Mouse (Mus musculus) intestine, embryonic 14.5 days (tissue): Measurements from ENCODE around the gene Slc35a5. TPM values are rescaled to one million over a fixed set of nuclear protein-coding genes. Genes with fewer than 3 reads are reported as not detected.

Experiments used
- ATAC-seq: fragments of 200-750 bp; cut with Nextera tagmentation; replicated peaks from 2 replicates; pipeline ENCODE4 v1.8.0; 2017; ENCODE audit warnings: low read depth, moderate number of reproducible peaks, moderate TSS enrichment, moderate library complexity; ENCODE audit not compliant: low FRiP score, low TSS enrichment
- DNase-seq: peaks from one replicate; pipeline ENCODE4 v3.0.0-alpha.2; 2018; ENCODE audit warnings: low spot score
- H3K27ac ChIP-seq: fragments of 300-500 bp; sonication (generic); 2 replicates; pipeline ENCODE4 v1.5.1; 2014; ENCODE audit warnings: low read depth, mild to moderate bottlenecking, control low read depth
- H3K27me3 ChIP-seq: fragments of 300-500 bp; sonication (generic); replicated peaks from 2 replicates; pipeline ENCODE4 v1.6.1; 2014; ENCODE audit warnings: low read length, control low read depth; ENCODE audit not compliant: control insufficient read depth, insufficient read depth
- H3K36me3 ChIP-seq: fragments of 300-500 bp; sonication (generic); 2 replicates; pipeline ENCODE4 v1.6.1; 2014; ENCODE audit warnings: low read length, control low read depth; ENCODE audit not compliant: control insufficient read depth, insufficient read depth
- H3K4me1 ChIP-seq: fragments of 300-500 bp; sonication (generic); replicated peaks from 2 replicates; pipeline ENCODE4 v1.6.1; 2014; ENCODE audit warnings: low read length, control low read depth, mixed read lengths; ENCODE audit not compliant: control insufficient read depth, insufficient read depth
- H3K4me2 ChIP-seq: fragments of 300-500 bp; sonication (generic); 2 replicates; pipeline ENCODE4 v1.6.1; 2014; ENCODE audit warnings: low read length
- H3K4me3 ChIP-seq: fragments of 300-500 bp; sonication (generic); 2 replicates; pipeline ENCODE4 v1.5.1; 2014; ENCODE audit warnings: low read depth, low read length, control low read depth, mixed read lengths
- H3K9ac ChIP-seq: fragments of 300-500 bp; sonication (generic); 2 replicates; pipeline ENCODE4 v1.6.1; 2014; ENCODE audit warnings: mild to moderate bottlenecking, low read length
- H3K9me3 ChIP-seq: fragments of 300-500 bp; sonication (generic); 2 replicates; pipeline ENCODE4 v1.6.1; 2016; ENCODE audit warnings: low read length, control low read depth; ENCODE audit not compliant: control insufficient read depth
- WGBS: fragments of 180-500 bp; shearing (Covaris S2); extraction: QIAGEN DNeasy Blood & Tissue Kit; methylation state at CpG from one replicate; pipeline ENCODE4 v1.1.7; 2014; 5-methylcytosine and 5-hydroxymethylcytosine counted together
- polyA plus RNA-seq: library from polyadenylated mRNA; unstranded; fragments of >200 nt; fragmentation: Nextera tagmentation; extraction: Ambion mirVana; gene quantifications from 2 replicates; pipeline ENCODE4 v1.2.1, GENCODE M21; 2014

Gene Slc35a5
- polyA plus RNA-seq, 1 experiment from 2014 or later: 18.9 TPM

- WGBS: 49% methylated on average over 9 of the region's 9 CpGs
- no peaks in the 10 kb centered on the region for H3K9me3 ChIP-seq
- H3K4me1 ChIP-seq: 0 out of 2 replicates have a peak, but pooled peaks cover 7% of the 10 kb centered on the region
- H3K4me3 ChIP-seq: no peak overlapping the region
- ATAC-seq: peak; percentile 43; the same call in 1 of the 2 replicates
- no peak for DNase-seq
- no peak overlapping the region for H3K27ac ChIP-seq
- H3K27me3 ChIP-seq: no peaks in the 10 kb centered on the region
- no peak overlapping the region for H3K4me2 ChIP-seq
- peaks cover 5% of the 10 kb centered on the region; the same call in 1 of the 2 replicates for H3K36me3 ChIP-seq
- no peak overlapping the region for H3K9ac ChIP-seq
Measured at GRCm38 (mm10) chr16:45124230-45125203, 34.0 kb downstream of the Slc35a5 start.

DNA sequence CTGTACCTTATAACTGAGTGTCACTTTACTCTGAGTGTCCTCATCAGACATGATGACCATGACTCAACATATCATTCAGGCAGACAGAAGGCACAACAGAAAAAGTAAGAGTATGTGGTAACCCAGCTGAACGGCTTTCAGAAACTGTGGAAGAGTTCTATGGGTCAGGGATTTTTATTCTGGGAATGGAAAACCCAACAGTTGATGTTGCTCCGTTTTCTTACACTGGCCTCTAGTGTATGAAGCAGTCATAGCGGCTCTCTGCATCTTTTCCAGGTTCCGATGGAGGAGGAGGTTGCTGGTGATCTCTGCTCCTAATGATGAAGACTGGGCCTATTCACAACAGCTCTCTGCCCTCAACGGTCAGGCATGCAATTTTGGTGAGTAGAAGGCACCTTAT, 35.9 kb downstream of the Slc35a5 start:
- no peaks in the 10 kb centered on the region for H3K9me3 ChIP-seq
- no peak for ATAC-seq
- no peaks in the 10 kb centered on the region for H3K27me3 ChIP-seq
- H3K4me3 ChIP-seq: no peak overlapping the region
- 69% methylated on average over 5 of the region's 5 CpGs for WGBS
- no peak for DNase-seq
- H3K27ac ChIP-seq: no peak overlapping the region
- H3K4me1 ChIP-seq: 0 out of 2 replicates have a peak, but pooled peaks cover 7% of the 10 kb centered on the region
- peaks cover 5% of the 10 kb centered on the region; the same call in 1 of the 2 replicates for H3K36me3 ChIP-seq
- no peak overlapping the region for H3K9ac ChIP-seq
- no peak overlapping the region for H3K4me2 ChIP-seq

DNA sequence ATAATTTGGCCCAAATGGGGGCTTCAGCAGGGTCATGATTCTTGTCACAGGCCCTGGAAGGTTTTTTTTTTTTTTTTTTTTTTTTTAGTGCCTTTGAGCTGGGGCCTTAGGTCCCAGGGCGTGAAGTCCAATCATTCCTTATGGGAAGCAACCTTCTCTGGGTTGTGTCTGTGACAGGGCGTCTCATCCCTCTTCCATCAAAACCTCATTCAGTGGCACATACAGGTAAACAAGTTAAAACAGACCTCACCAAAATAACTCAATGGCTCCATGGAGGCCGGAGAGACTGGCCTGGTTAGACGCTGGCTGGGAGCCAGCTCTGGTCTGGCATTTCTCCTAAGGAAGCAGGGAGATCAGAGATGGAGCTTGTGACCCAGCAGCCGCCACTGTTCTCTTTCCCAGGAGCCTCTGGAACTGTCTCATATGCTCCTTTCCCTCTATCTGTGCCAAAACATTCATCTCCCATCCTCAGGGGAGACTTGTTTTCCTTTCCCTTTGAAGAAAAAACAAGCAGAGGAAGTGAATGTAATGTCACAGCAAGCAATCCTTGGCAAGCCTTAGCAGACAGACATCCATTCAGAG, 37.6 kb downstream of the Slc35a5 start:
- no peak overlapping the region for H3K9ac ChIP-seq
- 0 out of 2 replicates have a peak, but pooled peaks cover 7% of the 10 kb centered on the region for H3K4me1 ChIP-seq
- DNase-seq (no peak), ATAC-seq (0 out of 2 replicates have a peak, but pooled peaks have one; percentile 36)
- H3K27ac ChIP-seq: peak overlapping the region; percentile 6
- no peak overlapping the region for H3K4me2 ChIP-seq
- H3K4me3 ChIP-seq: no peak overlapping the region
- H3K36me3 ChIP-seq: peaks cover 6% of the 10 kb centered on the region; the same call in 1 of the 2 replicates
- no peaks in the 10 kb centered on the region for H3K27me3 ChIP-seq
- 42% methylated on average over 5 of the region's 5 CpGs for WGBS
- no peaks in the 10 kb centered on the region for H3K9me3 ChIP-seq

GRCm38 (mm10) chr16:45118760-45119159, 39.7 kb downstream of the Slc35a5 start:
- no peak overlapping the region for H3K4me3 ChIP-seq
- H3K27ac ChIP-seq: no peak overlapping the region
- no peak overlapping the region for H3K4me2 ChIP-seq
- no peaks in the 10 kb centered on the region for H3K9me3 ChIP-seq
- 59% methylated on average over 3 of the region's 3 CpGs for WGBS
- 0 out of 2 replicates have a peak, but pooled peaks cover 7% of the 10 kb centered on the region for H3K4me1 ChIP-seq
- no peak overlapping the region for H3K9ac ChIP-seq
- H3K36me3 ChIP-seq: peaks cover 6% of the 10 kb centered on the region; the same call in 1 of the 2 replicates
- H3K27me3 ChIP-seq: no peaks in the 10 kb centered on the region
- ATAC-seq (no peak), DNase-seq (no peak)

DNA sequence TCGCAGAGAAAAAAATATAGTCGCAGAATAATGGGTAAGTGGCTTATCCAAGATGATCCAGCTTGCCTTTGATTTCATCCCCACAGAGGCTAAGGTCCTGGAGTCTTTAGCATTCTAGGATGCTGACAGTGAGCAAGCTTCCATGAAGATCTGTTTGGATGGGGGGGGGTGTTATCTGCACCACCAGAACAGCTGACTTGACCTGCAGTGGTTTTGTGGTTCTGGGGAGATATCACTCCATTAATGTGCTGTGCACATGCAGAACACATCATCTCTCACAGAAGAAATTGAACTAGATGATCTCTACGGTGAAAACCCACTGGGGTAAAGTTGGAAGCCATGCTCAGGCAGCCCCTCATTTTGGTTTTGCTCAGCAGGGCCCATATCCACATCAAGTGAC, 41.3 kb downstream of the Slc35a5 start:
- Histone ChIP-seq H3K4me1 (0 out of 2 replicates have a peak, but pooled peaks cover 7% of the 10 kb centered on the region), H3K4me3 (no peak overlapping the region), H3K36me3 (peaks cover 6% of the 10 kb centered on the region; the same call in 1 of the 2 replicates), H3K27ac (no peak overlapping the region), H3K27me3 (no peaks in the 10 kb centered on the region), H3K9ac (no peak overlapping the region), H3K9me3 (no peaks in the 10 kb centered on the region), H3K4me2 (no peak overlapping the region)
- no peak for ATAC-seq
- no peak for DNase-seq
- 89% methylated on average over 3 of the region's 3 CpGs for WGBS

- Histone ChIP-seq H3K36me3 (no peaks in the 10 kb centered on the region), H3K27me3 (no peaks in the 10 kb centered on the region), H3K9ac (no peak overlapping the region), H3K9me3 (no peaks in the 10 kb centered on the region), H3K4me1 (no peaks in the 10 kb centered on the region; the same call in 1 of the 2 replicates), H3K4me3 (no peak overlapping the region), H3K4me2 (no peak overlapping the region), H3K27ac (peak overlapping the region; percentile 64; the same call in 1 of the 2 replicates)
- ATAC-seq: peak; percentile 58; the same call in 1 of the 2 replicates
- WGBS: 30% methylated on average over 4 of the region's 4 CpGs
- DNase-seq: no peak
Measured at GRCm38 (mm10) chr16:45110498-45110897, 48.0 kb downstream of the Slc35a5 start.

- WGBS: 56% methylated on average over 5 of the region's 5 CpGs
- Histone ChIP-seq H3K9me3 (no peaks in the 10 kb centered on the region), H3K27ac (no peak overlapping the region), H3K4me2 (no peak overlapping the region), H3K36me3 (no peaks in the 10 kb centered on the region), H3K9ac (no peak overlapping the region), H3K4me3 (no peak overlapping the region), H3K4me1 (no peaks in the 10 kb centered on the region; the same call in 1 of the 2 replicates), H3K27me3 (no peaks in the 10 kb centered on the region)
- ATAC-seq: no peak
- no peak for DNase-seq
Measured at GRCm38 (mm10) chr16:45108203-45108878, 50.2 kb downstream of the Slc35a5 start.

DNA sequence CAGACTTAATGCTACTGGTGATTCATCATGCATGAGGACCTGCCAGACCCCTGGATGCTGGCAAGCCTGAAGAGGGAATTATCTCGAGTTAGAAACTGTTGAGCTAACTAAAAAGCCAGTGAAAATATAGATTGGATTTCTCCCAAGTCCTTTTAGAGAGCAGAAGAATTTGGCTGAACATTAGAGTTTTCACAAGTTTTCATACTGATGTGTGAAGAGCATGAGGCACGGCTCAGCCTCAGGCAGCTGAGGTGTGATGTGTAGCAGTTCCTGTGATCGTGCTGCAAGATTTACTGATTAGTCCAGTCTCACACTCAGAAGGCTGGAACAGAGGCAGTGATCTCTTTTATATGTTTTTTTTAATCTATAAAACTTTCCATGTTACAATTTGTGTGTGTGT, 53.5 kb downstream of the Slc35a5 start:
- no peak overlapping the region for H3K4me2 ChIP-seq
- no peak overlapping the region for H3K4me3 ChIP-seq
- H3K27me3 ChIP-seq: no peaks in the 10 kb centered on the region
- H3K36me3 ChIP-seq: no peaks in the 10 kb centered on the region
- no peak overlapping the region for H3K27ac ChIP-seq
- H3K4me1 ChIP-seq: peaks cover 4% of the 10 kb centered on the region
- H3K9ac ChIP-seq: no peak overlapping the region
- WGBS: 45% methylated on average over 3 of the region's 3 CpGs
- DNase-seq (no peak), ATAC-seq (no peak)
- no peaks in the 10 kb centered on the region for H3K9me3 ChIP-seq
